Mouse (Mus musculus) liver, embryonic 13.5 days (tissue): ENCODE data around the gene Spon1. TPM values are rescaled to one million over a fixed set of nuclear protein-coding genes. Genes with fewer than 3 reads are reported as not detected.

Experiments used
- ATAC-seq: fragments of 200-750 bp; cut with Nextera tagmentation; 2 replicates; pipeline ENCODE4 v1.8.0; 2017; ENCODE audit warnings: low read depth, mild to moderate bottlenecking, moderate number of reproducible peaks, moderate library complexity
- DNase-seq: peaks from one replicate; pipeline ENCODE4 v3.0.0; 2022
- H3K27ac ChIP-seq: fragments of 300-500 bp; sonication (generic); 2 replicates; pipeline ENCODE4 v1.5.1; 2015; ENCODE audit warnings: moderate library complexity, mild to moderate bottlenecking, inconsistent platforms
- H3K27me3 ChIP-seq: fragments of 300-500 bp; sonication (generic); 2 replicates; pipeline ENCODE4 v1.6.1; 2015; ENCODE audit warnings: mild to moderate bottlenecking, inconsistent platforms
- H3K36me3 ChIP-seq: fragments of 300-500 bp; sonication (generic); 2 replicates; pipeline ENCODE4 v1.6.1; 2015; ENCODE audit warnings: mild to moderate bottlenecking, inconsistent platforms
- H3K4me1 ChIP-seq: fragments of 300-500 bp; sonication (generic); replicated peaks from 2 replicates; pipeline ENCODE4 v1.6.1; 2015; ENCODE audit warnings: inconsistent platforms
- H3K4me2 ChIP-seq: fragments of 300-500 bp; sonication (generic); 2 replicates; pipeline ENCODE4 v1.6.1; 2015; ENCODE audit warnings: inconsistent platforms, mild to moderate bottlenecking, moderate library complexity
- H3K4me3 ChIP-seq: fragments of 300-500 bp; sonication (generic); replicated peaks from 2 replicates; pipeline ENCODE4 v1.5.1; 2015; ENCODE audit warnings: mild to moderate bottlenecking, inconsistent platforms
- H3K9ac ChIP-seq: fragments of 300-500 bp; sonication (generic); 2 replicates; pipeline ENCODE4 v1.6.1; 2015; ENCODE audit warnings: mild to moderate bottlenecking, inconsistent platforms
- H3K9me3 ChIP-seq: fragments of 300-500 bp; sonication (generic); replicated peaks from 2 replicates; pipeline ENCODE4 v1.6.1; 2016; ENCODE audit warnings: inconsistent platforms
- WGBS: fragments of 180-500 bp; shearing (Covaris S2); methylation state at CpG from one replicate; pipeline ENCODE4 v1.1.7; 2015; ENCODE audit not compliant: insufficient replicate concordance; 5-methylcytosine and 5-hydroxymethylcytosine counted together
- polyA plus RNA-seq: library from polyadenylated mRNA; unstranded; fragments of >200 nt; fragmentation: Nextera tagmentation; extraction: Ambion mirVana; gene quantifications from 2 replicates; pipeline ENCODE4 v1.2.1, GENCODE M21; 2015

Gene Spon1
- polyA plus RNA-seq, 1 experiment from 2014 or later: 0.95 TPM

DNA sequence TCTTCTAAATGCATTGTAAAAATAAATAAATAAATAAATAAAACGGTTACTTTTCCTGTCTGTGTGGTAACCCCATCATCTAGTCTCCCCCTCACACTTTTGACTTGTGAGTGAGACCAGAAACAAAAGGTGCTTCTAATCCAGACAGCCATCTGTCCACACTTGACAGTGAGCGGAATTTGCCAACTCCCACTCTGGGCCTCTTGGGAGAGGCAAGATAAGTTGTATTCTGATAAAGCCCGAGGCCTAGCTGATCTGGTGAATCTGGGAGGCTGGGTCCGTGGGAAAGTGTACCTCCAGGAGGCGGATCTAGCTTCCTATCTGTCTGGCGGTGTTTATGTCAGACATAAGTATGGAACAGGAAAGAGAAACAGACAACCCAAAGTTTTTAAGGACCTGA, 52.3 kb downstream of the Spon1 start:
- 16% methylated on average over 6 of the region's 6 CpGs for WGBS
- Histone ChIP-seq H3K27me3 (no peaks in the 10 kb centered on the region), H3K27ac (no peak overlapping the region), H3K36me3 (no peaks in the 10 kb centered on the region), H3K4me2 (no peak overlapping the region), H3K4me3 (no peak overlapping the region), H3K4me1 (peaks cover 26% of the 10 kb centered on the region), H3K9ac (no peak overlapping the region), H3K9me3 (no peaks in the 10 kb centered on the region)
- ATAC-seq (peak; percentile 89), DNase-seq (peak; percentile 36)

DNA sequence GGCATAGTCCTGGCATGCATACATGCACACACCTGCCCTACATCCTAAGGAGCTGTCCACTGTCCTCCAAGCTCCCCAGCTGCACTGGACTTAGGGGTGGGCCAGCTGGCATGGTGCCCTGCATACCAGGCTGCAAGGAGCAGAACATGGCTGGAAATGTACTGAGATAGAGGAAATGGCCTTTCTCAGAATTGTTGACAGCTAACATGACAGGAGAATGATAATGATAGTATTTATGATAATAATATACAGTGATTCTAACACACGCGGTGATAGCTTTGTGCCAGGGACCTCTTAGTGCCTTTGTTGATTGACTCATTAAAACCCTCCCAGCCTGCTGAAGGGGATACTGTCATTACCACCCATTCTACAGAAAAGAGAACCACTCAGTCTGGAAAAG, 54.4 kb downstream of the Spon1 start:
- no peak overlapping the region for H3K27ac ChIP-seq
- no peak overlapping the region for H3K4me2 ChIP-seq
- peaks cover 29% of the 10 kb centered on the region for H3K4me1 ChIP-seq
- WGBS: 81% methylated on average over 2 of the region's 2 CpGs
- ATAC-seq (no peak), DNase-seq (no peak)
- H3K4me3 ChIP-seq: no peak overlapping the region
- no peaks in the 10 kb centered on the region for H3K27me3 ChIP-seq
- H3K9ac ChIP-seq: no peak overlapping the region
- H3K9me3 ChIP-seq: no peaks in the 10 kb centered on the region
- no peaks in the 10 kb centered on the region for H3K36me3 ChIP-seq

- Histone ChIP-seq H3K27ac (no peak overlapping the region), H3K9me3 (no peaks in the 10 kb centered on the region), H3K4me2 (no peak overlapping the region), H3K4me1 (peaks cover 35% of the 10 kb centered on the region), H3K9ac (no peak overlapping the region), H3K27me3 (no peaks in the 10 kb centered on the region), H3K4me3 (no peak overlapping the region), H3K36me3 (no peaks in the 10 kb centered on the region)
- ATAC-seq: no peak
- DNase-seq: no peak
- WGBS: 43% methylated on average over 3 of the region's 3 CpGs
Measured at GRCm38 (mm10) chr7:113823026-113823425, 57.2 kb downstream of the Spon1 start.

DNA sequence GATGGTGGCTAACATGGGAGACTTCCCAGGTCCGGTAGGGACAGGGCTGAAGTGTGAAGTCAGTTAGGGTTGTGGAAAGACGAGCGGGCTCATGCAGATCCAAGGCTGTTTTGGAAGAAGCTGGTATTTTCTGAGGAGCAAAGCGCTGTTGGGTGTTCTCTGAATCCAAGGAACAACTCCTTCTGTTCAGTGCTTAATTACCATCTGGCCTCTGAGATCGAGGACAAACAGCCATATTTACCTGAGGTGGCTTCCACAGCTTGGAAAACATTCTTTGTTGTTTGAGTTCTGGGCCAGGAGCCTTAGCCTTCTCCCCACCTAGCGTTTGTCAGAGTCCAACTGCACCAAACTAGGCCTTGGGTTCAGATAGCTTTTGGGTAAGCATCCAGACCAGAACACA, 58.9 kb downstream of the Spon1 start:
- WGBS: 75% methylated on average over 6 of the region's 6 CpGs
- H3K9me3 ChIP-seq: no peaks in the 10 kb centered on the region
- H3K4me1 ChIP-seq: peaks cover 33% of the 10 kb centered on the region
- no peak overlapping the region for H3K27ac ChIP-seq
- H3K36me3 ChIP-seq: no peaks in the 10 kb centered on the region
- ATAC-seq (no peak), DNase-seq (no peak)
- H3K9ac ChIP-seq: no peak overlapping the region
- no peak overlapping the region for H3K4me2 ChIP-seq
- H3K4me3 ChIP-seq: no peak overlapping the region
- H3K27me3 ChIP-seq: no peaks in the 10 kb centered on the region

GRCm38 (mm10) chr7:113825498-113826205, 59.9 kb downstream of the Spon1 start:
- Histone ChIP-seq H3K36me3 (no peaks in the 10 kb centered on the region), H3K4me1 (peaks cover 33% of the 10 kb centered on the region), H3K9ac (no peak overlapping the region), H3K9me3 (no peaks in the 10 kb centered on the region), H3K4me2 (no peak overlapping the region), H3K4me3 (no peak overlapping the region), H3K27me3 (no peaks in the 10 kb centered on the region), H3K27ac (no peak overlapping the region)
- no peak for DNase-seq
- no peak for ATAC-seq
- 48% methylated on average over 5 of the region's 5 CpGs for WGBS

GRCm38 (mm10) chr7:113826510-113826909, 60.7 kb downstream of the Spon1 start:
- peak; percentile 88 for ATAC-seq
- Histone ChIP-seq H3K36me3 (no peaks in the 10 kb centered on the region), H3K9ac (no peak overlapping the region), H3K9me3 (no peaks in the 10 kb centered on the region), H3K4me1 (peaks cover 29% of the 10 kb centered on the region), H3K4me2 (0 out of 2 replicates have a peak overlapping the region, but pooled peaks have one; percentile 12), H3K27me3 (no peaks in the 10 kb centered on the region), H3K27ac (no peak overlapping the region), H3K4me3 (no peak overlapping the region)
- DNase-seq: no peak
- 8% methylated on average over 1 of the region's 1 CpGs for WGBS

- Histone ChIP-seq H3K9ac (no peak overlapping the region), H3K4me2 (no peak overlapping the region), H3K27me3 (no peaks in the 10 kb centered on the region), H3K36me3 (no peaks in the 10 kb centered on the region), H3K27ac (no peak overlapping the region), H3K9me3 (no peaks in the 10 kb centered on the region), H3K4me3 (no peak overlapping the region), H3K4me1 (peaks cover 29% of the 10 kb centered on the region)
- WGBS: 40% methylated on average over 2 of the region's 2 CpGs
- ATAC-seq (no peak), DNase-seq (no peak)
Measured at GRCm38 (mm10) chr7:113828122-113828571, 62.3 kb downstream of the Spon1 start.

GRCm38 (mm10) chr7:113828576-113828975, 62.8 kb downstream of the Spon1 start:
- H3K9me3 ChIP-seq: no peaks in the 10 kb centered on the region
- no peaks in the 10 kb centered on the region for H3K36me3 ChIP-seq
- ATAC-seq: no peak
- no peak for DNase-seq
- no peaks in the 10 kb centered on the region for H3K27me3 ChIP-seq
- 53% methylated on average over 2 of the region's 2 CpGs for WGBS
- H3K4me3 ChIP-seq: no peak overlapping the region
- no peak overlapping the region for H3K27ac ChIP-seq
- no peak overlapping the region for H3K4me2 ChIP-seq
- H3K9ac ChIP-seq: no peak overlapping the region
- H3K4me1 ChIP-seq: peaks cover 26% of the 10 kb centered on the region

- H3K9me3 ChIP-seq: no peaks in the 10 kb centered on the region
- 59% methylated on average over 4 of the region's 4 CpGs for WGBS
- H3K27me3 ChIP-seq: no peaks in the 10 kb centered on the region
- no peak for DNase-seq
- no peaks in the 10 kb centered on the region for H3K4me1 ChIP-seq
- H3K9ac ChIP-seq: no peak overlapping the region
- no peak overlapping the region for H3K4me3 ChIP-seq
- no peak overlapping the region for H3K27ac ChIP-seq
- no peaks in the 10 kb centered on the region for H3K36me3 ChIP-seq
- no peak overlapping the region for H3K4me2 ChIP-seq
- ATAC-seq: no peak
Measured at GRCm38 (mm10) chr7:113837151-113837550, 71.4 kb downstream of the Spon1 start.

GRCm38 (mm10) chr7:113839431-113839830, 73.6 kb downstream of the Spon1 start:
- Histone ChIP-seq H3K9me3 (no peaks in the 10 kb centered on the region), H3K27ac (no peak overlapping the region), H3K4me1 (no peaks in the 10 kb centered on the region), H3K4me3 (no peak overlapping the region), H3K4me2 (no peak overlapping the region), H3K36me3 (no peaks in the 10 kb centered on the region), H3K27me3 (no peaks in the 10 kb centered on the region), H3K9ac (no peak overlapping the region)
- DNase-seq (no peak), ATAC-seq (no peak)
- WGBS: 59% methylated on average over 8 of the region's 8 CpGs

- Histone ChIP-seq H3K27ac (no peak overlapping the region), H3K4me2 (no peak overlapping the region)
- WGBS: 71% methylated on average over 2 of the region's 2 CpGs
Measured at GRCm38 (mm10) chr7:113841521-113841920, 75.7 kb downstream of the Spon1 start.

GRCm38 (mm10) chr7:113843150-113843549, 77.4 kb downstream of the Spon1 start:
- Histone ChIP-seq H3K9me3 (no peaks in the 10 kb centered on the region), H3K36me3 (no peaks in the 10 kb centered on the region), H3K9ac (no peak overlapping the region), H3K4me2 (no peak overlapping the region), H3K4me1 (peaks cover 10% of the 10 kb centered on the region), H3K27ac (no peak overlapping the region), H3K4me3 (no peak overlapping the region), H3K27me3 (no peaks in the 10 kb centered on the region)
- DNase-seq (no peak), ATAC-seq (no peak)
- WGBS: 53% methylated on average over 2 of the region's 2 CpGs

More at GRCm38 (mm10) chr7:113841521-113841920, 75.7 kb downstream of the Spon1 start:
- H3K4me3 ChIP-seq: no peak overlapping the region
- no peak for ATAC-seq
- H3K9ac ChIP-seq: no peak overlapping the region
- peaks cover 1% of the 10 kb centered on the region for H3K4me1 ChIP-seq
- no peaks in the 10 kb centered on the region for H3K9me3 ChIP-seq
- no peaks in the 10 kb centered on the region for H3K36me3 ChIP-seq
- no peak for DNase-seq
- H3K27me3 ChIP-seq: no peaks in the 10 kb centered on the region
